Mouse (Mus musculus) olfactory bulb, adult 2 months (tissue): ENCODE data around the gene Zmym6.

Source experiments
- CTCF ChIP-seq: fragments of 200-500 bp; IDR thresholded peaks from 2 replicates; pipeline ENCODE4 v1.5.1; 2012; ENCODE audit warnings: low read depth, mild to moderate bottlenecking, low read length, moderate library complexity; ENCODE audit not compliant: insufficient read depth
- POLR2A ChIP-seq: fragments of 200-500 bp; IDR thresholded peaks from 2 replicates; pipeline ENCODE4 v1.6.1; 2012; ENCODE audit warnings: mild to moderate bottlenecking, low read depth, low read length, moderate library complexity; ENCODE audit not compliant: insufficient read depth

DNA sequence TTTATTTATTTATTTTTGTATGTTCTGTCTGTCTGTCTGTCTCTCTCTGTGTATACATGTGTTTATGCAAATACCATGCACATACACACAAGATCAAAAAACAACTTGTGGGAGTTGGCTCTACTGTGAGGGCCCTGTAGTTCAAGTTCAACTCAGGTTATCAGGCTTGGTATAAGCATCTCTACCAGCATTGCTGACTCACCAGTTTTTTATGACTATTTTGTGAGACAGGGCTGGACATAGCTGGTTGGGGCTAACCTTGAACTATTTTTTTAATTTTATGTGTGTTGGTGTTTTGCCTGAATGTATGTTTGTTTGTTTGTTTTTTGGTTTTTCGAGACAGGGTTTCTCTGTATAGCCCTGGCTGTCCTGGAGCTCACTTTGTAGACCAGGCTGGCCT lies 14.0 kb downstream of the Zmym6 start:
- TF ChIP-seq CTCF = no peak
- no peak for TF ChIP-seq POLR2A
